Mouse (Mus musculus) neutrophil, adult 83 days (primary cell): ENCODE data around the gene Urah. TPM values are rescaled to one million over a fixed set of nuclear protein-coding genes. Genes with fewer than 3 reads are reported as not detected.

ENCODE experiments used
- total RNA-seq, 2 experiments: library from RNA; stranded (reverse); gene quantifications; one replicate each; pipeline ENCODE4 v1.2.4; 2023

Urah gene
- total RNA-seq = not detected

DNA sequence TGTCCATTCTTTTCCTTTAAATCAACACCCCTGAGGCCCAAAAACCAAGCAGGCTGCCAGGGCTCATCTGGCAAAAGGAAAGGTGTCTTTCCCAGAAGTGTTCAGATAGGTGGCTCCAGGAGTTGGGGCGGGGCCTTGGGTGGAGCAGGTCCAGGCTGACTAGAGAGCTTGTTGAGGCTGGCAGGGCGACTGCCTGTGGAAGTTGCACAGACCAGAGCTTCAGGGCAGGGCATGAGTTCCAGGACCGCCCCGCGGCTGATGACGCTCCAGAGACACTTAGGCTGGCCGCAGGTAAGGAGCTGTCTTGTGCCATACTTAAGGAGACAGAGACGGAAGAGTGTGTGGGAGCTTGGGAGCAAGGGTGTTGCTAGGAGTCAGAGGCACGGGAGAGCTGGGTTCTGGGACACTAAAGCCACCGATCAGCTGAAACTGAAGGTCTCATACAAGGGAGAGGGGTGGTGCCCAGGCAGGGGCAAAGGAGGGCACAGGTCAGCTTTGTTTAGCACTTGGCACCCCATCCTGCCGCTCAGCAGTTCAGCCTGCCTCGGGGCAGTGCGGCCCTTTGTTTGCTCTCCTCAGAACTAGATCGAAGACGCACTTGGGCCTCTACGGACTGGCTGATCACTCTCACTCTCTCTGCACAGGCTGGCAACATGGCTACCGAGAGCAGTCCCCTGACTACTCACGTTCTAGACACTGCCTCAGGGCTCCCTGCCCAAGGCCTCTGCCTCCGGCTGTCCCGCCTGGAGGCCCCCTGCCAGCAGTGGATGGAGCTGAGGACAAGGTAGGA lies at the start of gene Urah:
TSS of gene Urah (plus strand) at position 51 of the 790 bp plus-strand sequence.

GRCm38 (mm10) chr7:140787406-140788052 lies 47.3 kb upstream of the Urah start, which contains the start of gene Syce1:
Gene Syce1 (minus strand): TSS chr7:140787852.

GRCm38 (mm10) chr7:140821653-140822329 lies 13.0 kb upstream of the Urah start, which contains the start of gene Zfp941:
Gene Zfp941 (minus strand): TSS chr7:140822178.

DNA sequence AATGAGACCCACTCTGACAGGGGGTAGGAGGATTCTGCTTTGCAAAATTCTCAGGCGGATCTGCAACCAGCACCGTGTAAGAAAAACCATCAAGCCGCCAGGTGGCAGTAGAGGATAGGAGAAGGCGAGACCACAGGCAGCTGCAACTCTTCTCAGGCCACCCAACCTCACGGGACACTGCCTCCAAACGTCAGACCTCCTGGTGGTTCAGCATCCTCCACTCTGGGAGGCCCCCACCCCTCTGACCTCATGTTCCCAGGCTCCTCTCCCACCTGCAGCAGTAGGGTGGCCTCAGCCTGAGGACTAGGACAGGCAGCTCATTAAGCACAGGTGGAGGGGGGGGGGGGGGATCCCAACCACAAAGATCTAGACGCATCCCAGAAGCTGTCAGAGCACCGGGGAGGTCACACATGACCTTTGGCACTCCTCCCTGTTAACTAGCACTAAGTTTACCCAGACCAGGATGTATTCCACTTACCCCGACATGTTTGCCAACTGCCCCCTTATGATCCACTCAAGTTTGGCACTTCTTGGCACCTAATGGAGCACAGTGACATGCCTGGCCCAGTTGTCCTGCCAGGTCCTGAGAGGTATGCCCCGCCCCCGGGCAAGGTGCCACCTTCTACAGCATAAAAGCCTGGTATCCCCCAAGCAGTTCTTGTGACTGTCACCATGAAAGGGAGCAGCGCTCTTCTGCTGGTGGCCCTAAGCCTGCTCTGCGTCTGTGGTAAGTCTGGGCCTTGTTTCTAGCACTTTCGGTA lies 10.3 kb downstream of the Urah start, which contains the start of gene Scgb1c1:
TSS of gene Scgb1c1 (plus strand) at position 643 of the 761 bp plus-strand sequence.

DNA sequence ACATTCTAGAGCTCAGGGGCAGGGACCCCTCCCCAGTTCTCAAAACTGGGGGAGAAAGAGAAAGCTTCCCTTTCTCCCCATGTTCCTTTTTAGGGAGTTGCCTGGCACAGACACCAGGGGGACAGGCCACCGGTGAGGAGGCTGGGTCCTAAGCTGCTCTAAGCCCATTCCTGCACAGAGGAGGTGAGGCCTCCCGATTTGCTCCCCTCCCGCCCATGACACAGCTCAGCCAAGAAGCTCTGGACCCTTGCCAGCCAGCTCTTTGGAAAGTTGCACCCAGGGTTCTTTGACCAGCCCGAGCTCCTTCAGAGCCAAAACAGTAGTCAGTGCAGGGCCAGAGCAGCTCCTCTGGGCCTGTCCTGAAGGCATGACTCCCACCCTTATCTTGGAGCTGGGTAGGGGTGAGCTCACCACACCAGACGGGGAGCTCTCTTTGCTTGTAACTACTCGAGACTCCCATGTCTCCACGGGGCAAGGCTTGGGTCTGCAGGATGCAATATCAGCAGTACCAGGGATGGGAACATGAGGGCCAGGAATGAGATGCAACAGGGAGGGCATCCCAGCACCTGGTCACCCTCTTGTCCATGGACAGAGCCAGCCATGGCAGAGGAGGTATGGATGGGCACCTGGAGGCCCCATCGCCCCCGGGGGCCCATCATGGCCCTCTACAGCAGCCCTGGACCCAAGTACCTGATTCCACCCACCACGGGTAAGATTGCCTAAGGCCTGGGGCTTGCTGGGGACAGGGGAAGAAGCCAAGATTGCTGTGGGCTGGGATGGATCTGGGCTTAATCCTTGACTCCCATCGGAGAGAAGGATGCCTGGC lies 13.2 kb downstream of the Urah start, which contains the start of gene Odf3:
TSS of gene Odf3 (plus strand) at position 51 of the 826 bp plus-strand sequence.

GRCm38 (mm10) chr7:140855860-140856784 lies 21.3 kb downstream of the Urah start, which contains the start of gene Gm45785:
Gene Gm45785 (minus strand): TSS chr7:140856331.

GRCm38 (mm10) chr7:140856785-140857549 lies 22.1 kb downstream of the Urah start, which contains the start of gene Ric8a:
Gene Ric8a (plus strand): TSS chr7:140856957.

DNA sequence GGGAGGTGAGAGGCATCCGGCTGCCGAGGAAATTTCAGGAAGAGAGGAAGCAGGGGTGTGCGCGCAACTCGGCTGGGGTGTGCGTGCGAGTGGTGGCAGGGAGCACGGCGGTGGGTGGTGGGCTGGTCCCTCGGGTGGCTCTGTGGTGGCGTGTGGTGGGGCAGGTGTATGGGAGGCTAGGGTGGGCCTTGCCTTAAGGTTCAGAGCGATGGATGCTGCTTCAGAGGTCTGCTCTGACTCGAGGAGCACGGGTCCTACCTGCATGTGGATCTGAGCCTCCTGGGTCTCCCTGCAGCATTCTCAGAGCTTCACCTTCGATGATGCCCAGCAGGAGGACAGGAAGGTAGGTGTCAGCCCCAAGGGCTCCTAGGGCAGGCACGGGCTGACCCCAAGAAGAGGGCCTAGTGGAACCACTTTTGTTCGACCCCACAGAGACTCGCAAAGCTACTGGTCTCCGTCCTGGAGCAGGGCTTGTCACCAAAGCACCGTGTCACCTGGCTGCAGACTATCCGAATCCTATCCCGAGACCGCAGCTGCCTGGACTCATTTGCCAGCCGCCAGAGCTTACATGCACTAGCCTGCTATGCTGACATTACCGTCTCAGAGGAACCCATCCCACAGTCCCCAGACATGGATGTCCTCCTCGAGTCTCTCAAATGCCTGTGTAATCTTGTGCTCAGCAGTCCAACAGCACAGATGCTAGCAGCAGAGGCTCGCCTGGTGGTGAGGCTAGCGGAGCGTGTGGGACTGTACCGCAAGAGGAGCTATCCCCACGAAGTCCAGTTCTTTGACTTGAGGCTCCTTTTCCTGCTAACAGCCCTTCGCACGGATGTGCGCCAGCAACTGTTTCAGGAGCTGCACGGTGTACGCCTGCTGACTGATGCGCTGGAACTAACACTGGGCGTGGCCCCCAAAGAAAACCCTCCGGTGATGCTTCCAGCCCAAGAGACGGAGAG lies 23.0 kb downstream of the Urah start, which contains the start of gene Bet1l:
TSS of gene Bet1l (minus strand) at position 28 of the 956 bp plus-strand sequence.

GRCm38 (mm10) chr7:140881696-140882468 lies 47.1 kb downstream of the Urah start, which contains the start of the genes Psmd13 and Sirt3:
Gene Psmd13 (plus strand): TSS chr7:140881968.
Gene Sirt3 (minus strand): TSS chr7:140882309.

Other genes starting within 250 kb of the Urah start
- not detected for gene Olfr46, start 233.7 kb upstream of the Urah start, total RNA-seq
- not detected for gene Olfr61, start 206.0 kb upstream of the Urah start, total RNA-seq
- not detected for gene Olfr53, start 188.6 kb upstream of the Urah start, total RNA-seq
- gene Olfr539, start 175.1 kb upstream of the Urah start, total RNA-seq = under 1 TPM in 1 of 2 experiments, not detected in 1; 0.02 TPM
- gene Olfr45, start 153.1 kb upstream of the Urah start, total RNA-seq = under 1 TPM in 1 of 2 experiments, not detected in 1; 0.04 TPM
- gene Olfr541, start 137.8 kb upstream of the Urah start, total RNA-seq = not detected
- gene Cyp2e1, start 71.3 kb upstream of the Urah start, total RNA-seq = not detected
- not detected for gene Syce1, start 47.2 kb upstream of the Urah start, total RNA-seq
- not detected for gene Zfp941, start 12.8 kb upstream of the Urah start, total RNA-seq
- gene Scgb1c1, start 10.5 kb downstream of the Urah start, total RNA-seq = not detected
- gene Odf3, start 12.8 kb downstream of the Urah start, total RNA-seq = not detected
- gene Gm45785, start 21.3 kb downstream of the Urah start, total RNA-seq = not detected
- gene Ric8a, start 21.9 kb downstream of the Urah start, total RNA-seq = 100 to 1,000 TPM in 1 of 2 experiments, 10 to 100 TPM in 1; 87.9 to 102 TPM
- 10 to 100 TPM; 22.0 to 22.9 TPM for gene Bet1l, start 22.6 kb downstream of the Urah start, total RNA-seq
- 10 to 100 TPM; 93.4 to 95.3 TPM for gene Psmd13, start 47.0 kb downstream of the Urah start, total RNA-seq
- gene Sirt3, start 47.3 kb downstream of the Urah start, total RNA-seq = 10 to 100 TPM; 12.0 to 13.0 TPM
- gene Cox8b, start 65.4 kb downstream of the Urah start, total RNA-seq = not detected
- gene Nlrp6, start 85.9 kb downstream of the Urah start, total RNA-seq = not detected
- 10 to 100 TPM; 28.1 to 34.5 TPM for gene Pgghg, start 106.4 kb downstream of the Urah start, total RNA-seq
- 1 to 10 TPM; 1.3 to 2.7 TPM for gene Ifitm5, start 115.3 kb downstream of the Urah start, total RNA-seq
- gene Gm45717, start 120.9 kb downstream of the Urah start, total RNA-seq = not detected
- gene Ifitm2, start 121.0 kb downstream of the Urah start, total RNA-seq = 100 to 1,000 TPM; 421 to 568 TPM
- 100 to 1,000 TPM; 245 to 419 TPM for gene Ifitm1, start 132.2 kb downstream of the Urah start, total RNA-seq
- gene Ifitm3, start 175.8 kb downstream of the Urah start, total RNA-seq = 100 to 1,000 TPM; 508 to 583 TPM
- gene Ifitm6, start 182.9 kb downstream of the Urah start, total RNA-seq = 1,000 to 10,000 TPM in 1 of 2 experiments, 100 to 1,000 TPM in 1; 867 to 1,003 TPM
- gene Gm17387, start 194.1 kb downstream of the Urah start, total RNA-seq = not detected
- 1 to 10 TPM in 1 of 2 experiments, under 1 TPM in 1; 0.73 to 1.3 TPM for gene B4galnt4, start 226.1 kb downstream of the Urah start, total RNA-seq
- 1 to 10 TPM; 3.7 to 4.0 TPM for gene Pkp3, start 243.2 kb downstream of the Urah start, total RNA-seq